Mouse (Mus musculus) splenic B cell, adult 2 months (primary cell): ENCODE measurements at regions not wholly inside any gene's neighbourhood (a gene's known extent, or its start where the extent isn't known, plus 50 kb on each side); places are given as distances from the start of the nearest gene placed in this dataset.

Experiments
- DNase-seq: peaks from one replicate; pipeline ENCODE4 v3.0.0-alpha.2; 2011; ENCODE audit warnings: low read depth, low spot score
- H3K27me3 ChIP-seq: 2 replicates; pipeline ENCODE4 v1.6.1; 2012; ENCODE audit warnings: mild to moderate bottlenecking, low read length, moderate library complexity, mixed read lengths; ENCODE audit not compliant: control insufficient read depth, poor library complexity, insufficient read depth, severe bottlenecking
- H3K36me3 ChIP-seq: 2 replicates; pipeline ENCODE4 v1.6.1; 2012; ENCODE audit warnings: mild to moderate bottlenecking, low read length, moderate library complexity, mixed read lengths; ENCODE audit not compliant: control insufficient read depth, poor library complexity, insufficient read depth, severe bottlenecking

GRCm38 (mm10) chr2:50875072-50875471, 273.8 kb downstream of the Rnd3 start:
- Histone ChIP-seq H3K27me3 (no peaks in the 10 kb centered on the region), H3K36me3 (no peaks in the 10 kb centered on the region)
- DNase-seq = no peak

GRCm38 (mm10) chr2:50853538-50854244, 295.2 kb downstream of the Rnd3 start:
- H3K27me3 ChIP-seq = no peaks in the 10 kb centered on the region
- H3K36me3 ChIP-seq = no peaks in the 10 kb centered on the region
- DNase-seq = peak; percentile 42

- no peaks in the 10 kb centered on the region for H3K36me3 ChIP-seq
- no peaks in the 10 kb centered on the region for H3K27me3 ChIP-seq
- no peak for DNase-seq
Observed at GRCm38 (mm10) chr2:50852413-50852919, 296.4 kb downstream of the Rnd3 start.

GRCm38 (mm10) chr2:50850071-50850470, 298.8 kb downstream of the Rnd3 start:
- H3K27me3 ChIP-seq = no peaks in the 10 kb centered on the region
- DNase-seq = no peak

GRCm38 (mm10) chr2:50841881-50842280, 307.0 kb downstream of the Rnd3 start:
- H3K27me3 ChIP-seq = peaks cover 1% of the 10 kb centered on the region; the same call in 1 of the 2 replicates

More at GRCm38 (mm10) chr2:50850071-50850470, 298.8 kb downstream of the Rnd3 start:
- H3K36me3 ChIP-seq = no peaks in the 10 kb centered on the region

GRCm38 (mm10) chr2:50835511-50836320, 313.2 kb downstream of the Rnd3 start:
- peaks cover 1% of the 10 kb centered on the region; the same call in 1 of the 2 replicates for H3K27me3 ChIP-seq
- no peaks in the 10 kb centered on the region for H3K36me3 ChIP-seq
- no peak for DNase-seq

More at GRCm38 (mm10) chr2:50841881-50842280, 307.0 kb downstream of the Rnd3 start:
- H3K36me3 ChIP-seq = no peaks in the 10 kb centered on the region
- DNase-seq = peak; percentile 87

- DNase-seq = no peak
- H3K27me3 ChIP-seq = no peaks in the 10 kb centered on the region
- H3K36me3 ChIP-seq = no peaks in the 10 kb centered on the region
Observed at GRCm38 (mm10) chr2:50833791-50834190, 315.1 kb downstream of the Rnd3 start.

- Histone ChIP-seq H3K36me3 (no peaks in the 10 kb centered on the region), H3K27me3 (no peaks in the 10 kb centered on the region)
- no peak for DNase-seq
Observed at GRCm38 (mm10) chr2:50832471-50832870, 316.4 kb downstream of the Rnd3 start.

- peak; percentile 50 for DNase-seq
- Histone ChIP-seq H3K27me3 (no peaks in the 10 kb centered on the region), H3K36me3 (no peaks in the 10 kb centered on the region)
Observed at GRCm38 (mm10) chr2:50830056-50830720, 318.7 kb downstream of the Rnd3 start.

GRCm38 (mm10) chr2:50827097-50827496, 321.8 kb downstream of the Rnd3 start:
- H3K27me3 ChIP-seq = no peaks in the 10 kb centered on the region
- H3K36me3 ChIP-seq = no peaks in the 10 kb centered on the region
- DNase-seq = no peak

GRCm38 (mm10) chr2:50826537-50826936, 322.4 kb downstream of the Rnd3 start:
- peak; percentile 45 for DNase-seq
- no peaks in the 10 kb centered on the region for H3K27me3 ChIP-seq
- H3K36me3 ChIP-seq = no peaks in the 10 kb centered on the region

- Histone ChIP-seq H3K27me3 (no peaks in the 10 kb centered on the region), H3K36me3 (no peaks in the 10 kb centered on the region)
- DNase-seq = no peak
Observed at GRCm38 (mm10) chr2:50825626-50826025, 323.3 kb downstream of the Rnd3 start.

- no peak for DNase-seq
- no peaks in the 10 kb centered on the region for H3K36me3 ChIP-seq
- H3K27me3 ChIP-seq = no peaks in the 10 kb centered on the region
Observed at GRCm38 (mm10) chr2:50824782-50825181, 324.1 kb downstream of the Rnd3 start.

GRCm38 (mm10) chr2:50822738-50823137, 326.2 kb downstream of the Rnd3 start:
- no peaks in the 10 kb centered on the region for H3K36me3 ChIP-seq
- no peaks in the 10 kb centered on the region for H3K27me3 ChIP-seq
- no peak for DNase-seq

GRCm38 (mm10) chr2:50819305-50819665, 329.6 kb downstream of the Rnd3 start:
- no peak for DNase-seq
- no peaks in the 10 kb centered on the region for H3K27me3 ChIP-seq
- no peaks in the 10 kb centered on the region for H3K36me3 ChIP-seq
